Mouse (Mus musculus) gastrocnemius, postnatal 4 days (tissue): ENCODE data around the gene Olfr488. TPM values are rescaled to one million over a fixed set of nuclear protein-coding genes. Genes with fewer than 3 reads are reported as not detected.
"Not testable (repeated sequence)": the region's sequence is repeated elsewhere in the genome, so short reads cannot be mapped to it uniquely, and the experiment has no call there.

Source experiments
- DNase-seq, 2 experiments: peaks; one replicate each; pipeline ENCODE4 v3.0.0; 2021 to 2022; ENCODE audit warnings: low spot score in 2 of 2, mixed read lengths in 2 of 2
- long read RNA-seq, 2 experiments: library from polyadenylated mRNA; stranded (forward); transcript quantifications; one replicate each; pipeline ENCODE4 v2.0.0; 2021
- total RNA-seq, 2 experiments: library from RNA; stranded (reverse); gene quantifications; 2 replicates each; pipeline ENCODE4 v1.2.3; 2021

The Olfr488 gene
- total RNA-seq, result not detected
- long read RNA-seq, experiment 1, result 0 reads
- long read RNA-seq, experiment 2, result 0 reads

DNA sequence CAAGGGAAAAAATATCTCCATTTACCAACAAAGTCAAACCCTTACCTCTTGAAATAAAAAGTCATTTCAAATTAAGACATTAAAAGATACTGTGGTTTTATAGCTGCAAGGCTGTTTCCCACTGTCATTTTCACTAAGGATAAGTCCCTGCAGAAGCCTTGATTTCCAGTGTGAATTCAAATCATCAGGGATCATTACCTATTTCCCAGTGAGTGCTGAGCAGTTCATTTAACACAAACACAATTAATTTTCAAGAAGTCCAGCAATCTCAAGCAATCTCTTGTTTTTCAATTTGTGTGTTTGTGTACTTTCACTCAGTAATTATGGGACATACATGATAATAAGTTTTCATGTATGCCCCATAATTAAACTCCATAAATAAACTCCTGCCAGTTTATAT is at the start of gene Olfr488:
Olfr488 (minus strand) TSS at position 101 of the 400 bp plus-strand sequence.
- DNase-seq, result no peak

DNA sequence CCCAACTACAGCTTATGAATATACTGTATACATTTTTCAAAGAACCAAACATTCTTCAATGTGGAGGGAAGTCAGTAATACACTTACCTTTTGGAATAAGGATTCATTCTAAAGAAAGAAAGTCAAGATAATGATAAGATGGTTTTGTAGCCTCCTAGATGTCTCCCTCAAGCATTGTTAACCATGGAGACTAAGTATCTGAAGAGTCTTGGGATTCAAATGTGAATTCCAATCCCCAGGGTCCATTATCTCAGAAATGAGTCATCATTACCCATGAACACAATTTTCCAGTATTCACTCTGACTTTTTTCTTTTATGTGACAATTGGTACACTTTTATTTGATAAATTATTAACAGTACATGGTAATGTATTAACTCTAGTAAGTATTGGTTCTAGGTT is 30.7 kb upstream of the Olfr488 start, which contains the start of gene Olfr490:
Olfr490 (minus strand) TSS at position 101 of the 400 bp plus-strand sequence.
- DNase-seq, result no peak

DNA sequence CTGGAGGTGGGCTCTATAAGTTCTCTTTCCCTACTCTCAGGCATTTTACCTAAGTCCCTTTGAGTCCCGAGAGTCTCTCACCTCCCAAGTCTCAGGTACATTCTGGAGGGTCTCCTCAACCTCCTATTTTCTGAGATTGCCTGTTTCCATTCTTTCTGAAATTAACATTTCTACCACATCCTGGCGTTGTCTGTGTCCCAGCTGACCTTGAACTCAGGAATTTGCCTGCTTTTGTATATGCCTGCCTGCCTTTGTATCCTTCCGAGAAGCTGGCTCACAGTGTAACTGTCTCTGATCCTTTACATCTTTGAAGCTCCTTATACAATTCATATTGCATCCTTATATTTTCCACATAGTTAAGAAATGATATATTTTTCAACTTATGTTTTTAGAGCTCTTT is 24.6 kb downstream of the Olfr488 start:
- DNase-seq, result no peak

DNA sequence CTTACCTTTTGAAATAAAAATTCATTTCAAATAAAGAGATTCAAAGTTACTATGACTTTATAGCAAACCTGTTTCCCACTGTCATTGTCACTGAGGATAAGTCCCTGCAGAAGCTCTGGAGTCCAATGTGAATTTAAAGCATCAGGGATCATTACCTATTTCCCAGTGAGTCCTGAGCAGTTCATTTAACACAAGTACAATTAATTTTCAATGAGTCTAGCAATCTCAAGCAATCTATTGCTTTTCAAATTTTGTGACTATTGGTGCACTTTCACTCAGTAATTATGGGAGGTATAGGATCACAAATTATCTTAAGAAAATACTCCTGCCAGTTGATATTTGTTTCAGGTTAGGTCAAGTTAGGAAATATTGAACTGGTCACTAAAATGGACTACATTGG is 43.6 kb downstream of the Olfr488 start, which contains the start of gene Olfr487:
Olfr487 (minus strand) TSS at position 101 of the 400 bp plus-strand sequence.
- not testable (repeated sequence) for DNase-seq

Other genes with a start within 250 kb of the Olfr488 start
- gene Olfr478, start 224.4 kb downstream of the Olfr488 start, total RNA-seq, result not detected
- gene Olfr479, start 207.7 kb downstream of the Olfr488 start, total RNA-seq, result not detected
- not detected for gene Olfr480, start 191.0 kb downstream of the Olfr488 start, total RNA-seq
- not detected for gene Olfr481, start 178.5 kb downstream of the Olfr488 start, total RNA-seq
- under 1 TPM; 0.62 to 0.74 TPM for gene Olfr482, start 160.8 kb downstream of the Olfr488 start, total RNA-seq
- gene Olfr483, start 157.5 kb downstream of the Olfr488 start, total RNA-seq, result not detected
- gene Olfr484, start 130.9 kb downstream of the Olfr488 start, total RNA-seq, result not detected
- gene Olfr485, start 98.5 kb downstream of the Olfr488 start, total RNA-seq, result not detected
- not detected for gene Olfr486, start 85.6 kb downstream of the Olfr488 start, total RNA-seq
- not detected for gene Olfr487, start 43.7 kb downstream of the Olfr488 start, total RNA-seq
- gene Olfr490, start 30.6 kb upstream of the Olfr488 start, total RNA-seq, result not detected
- gene Olfr491, start 55.1 kb upstream of the Olfr488 start, total RNA-seq, result not detected
- not detected for gene Olfr492, start 65.3 kb upstream of the Olfr488 start, total RNA-seq
- not detected for gene Olfr493, start 88.6 kb upstream of the Olfr488 start, total RNA-seq
- gene Olfr494, start 107.0 kb upstream of the Olfr488 start, total RNA-seq, result not detected
- gene Olfr495, start 134.8 kb upstream of the Olfr488 start, total RNA-seq, result not detected
- not detected for gene Olfr497, start 162.1 kb upstream of the Olfr488 start, total RNA-seq
- gene Olfr498, start 207.0 kb upstream of the Olfr488 start, total RNA-seq, result not detected